ENCODE assay signal across 7 mouse cellular contexts in genomic region chr3:52267652-52268486, GRCm38 (mm10). TPM values are rescaled to one million over a fixed set of nuclear protein-coding genes. Genes with fewer than 3 reads are reported as not detected.
DNase-seq lines count a peak whose midpoint lies in the region; ATAC-seq and TF ChIP-seq lines count a peak whose summit lies in the region.

Gene Foxo1, plus strand, starts transcription at chr3:52268336.

- peaks cover 8% of the 10 kb centered on the region; the same call in 1 of the 2 replicates for H3K4me1 ChIP-seq in intestine, embryonic 16.5 days (ENCODE audit: control insufficient read depth, insufficient read depth, low read length)
- H3K4me1 ChIP-seq in limb, embryonic 10.5 days: peaks cover 42% of the 10 kb centered on the region
- H3K4me1 ChIP-seq in midbrain, embryonic 12.5 days: peaks cover 32% of the 10 kb centered on the region
- no peaks in the 10 kb centered on the region; the same call in 1 of the 2 replicates for H3K4me1 ChIP-seq in small intestine, adult 2 months (ENCODE audit: control insufficient read depth, insufficient read depth, insufficient read length, low read length)

- ATAC-seq in intestine, embryonic 16.5 days: peak; percentile 90
- ATAC-seq in midbrain, embryonic 12.5 days (ENCODE audit: low FRiP score, low read depth): peak; percentile 93

- TF ChIP-seq POLR2A in small intestine, adult 2 months (IDR thresholded peaks at IDR 0.05; ENCODE audit: low read depth, low read length): peak; percentile 98

- H3K4me3 ChIP-seq in intestine, embryonic 16.5 days (ENCODE audit: low read length): peak within 1 kb of the TSS; percentile 96
- peak within 1 kb of the TSS; percentile 91 for H3K4me3 ChIP-seq in limb, embryonic 10.5 days
- H3K4me3 ChIP-seq in midbrain, embryonic 12.5 days: peak within 1 kb of the TSS; percentile 74
- H3K4me3 ChIP-seq in small intestine, adult 2 months (ENCODE audit: low read depth, low read length): peak within 1 kb of the TSS; percentile 97

- peak within 1 kb of the TSS; percentile 89 for H3K9ac ChIP-seq in intestine, embryonic 16.5 days (ENCODE audit: low read depth, low read length)
- H3K9ac ChIP-seq in midbrain, embryonic 12.5 days (replicated peaks): peak within 1 kb of the TSS; percentile 70

- peak within 1 kb of the TSS; percentile 96 for H3K27ac ChIP-seq in intestine, embryonic 16.5 days (ENCODE audit: low read length)
- peak within 1 kb of the TSS; percentile 92 for H3K27ac ChIP-seq in limb, embryonic 10.5 days
- no peak within 1 kb of the TSS for H3K27ac ChIP-seq in midbrain, embryonic 12.5 days (replicated peaks)
- peak within 1 kb of the TSS; percentile 95 for H3K27ac ChIP-seq in small intestine, adult 2 months (ENCODE audit: insufficient read depth, low read depth, low read length)

- DNase-seq in adrenal gland, postnatal 10 days: peak; percentile 98
- peak; percentile 79 for DNase-seq in embryo, embryonic 11.5 days (ENCODE audit: low read depth, low spot score)
- DNase-seq in gastrocnemius, postnatal 4 days (ENCODE audit: low spot score in 2 of 2): peak; percentile 87 to 89
- peak; percentile 95 for DNase-seq in limb, embryonic 10.5 days (ENCODE audit: low spot score)

- peak within 1 kb of the TSS; percentile 94 for H3K4me2 ChIP-seq in intestine, embryonic 16.5 days (ENCODE audit: low read depth, low read length)
- H3K4me2 ChIP-seq in midbrain, embryonic 12.5 days (replicated peaks): peak within 1 kb of the TSS; percentile 94

- WGBS in intestine, embryonic 16.5 days: under 1% methylated on average over 83 of the region's 85 CpGs
- under 1% methylated on average over 85 of the region's 85 CpGs for WGBS in limb, embryonic 10.5 days
- under 1% methylated on average over 84 of the region's 85 CpGs for WGBS in midbrain, embryonic 12.5 days
- WGBS in small intestine, adult 2 months: under 1% methylated on average over 85 of the region's 85 CpGs

- H3K9me3 ChIP-seq in intestine, embryonic 16.5 days (ENCODE audit: control insufficient read depth, low read length): no peaks in the 10 kb centered on the region
- H3K9me3 ChIP-seq in limb, embryonic 10.5 days (replicated peaks): no peaks in the 10 kb centered on the region
- H3K9me3 ChIP-seq in midbrain, embryonic 12.5 days: no peaks in the 10 kb centered on the region

- no peaks in the 10 kb centered on the region for H3K27me3 ChIP-seq in intestine, embryonic 16.5 days (replicated peaks; ENCODE audit: control insufficient read depth, insufficient read depth, low read length)
- H3K27me3 ChIP-seq in limb, embryonic 10.5 days (ENCODE audit: low read depth, poor library complexity, severe bottlenecking): peaks cover 26% of the 10 kb centered on the region
- peaks cover 67% of the 10 kb centered on the region for H3K27me3 ChIP-seq in midbrain, embryonic 12.5 days
- no peaks in the 10 kb centered on the region for H3K27me3 ChIP-seq in small intestine, adult 2 months (ENCODE audit: control insufficient read depth, insufficient read depth, low read length)

- H3K36me3 ChIP-seq in intestine, embryonic 16.5 days (ENCODE audit: control insufficient read depth, insufficient read depth, low read length): no peaks in the 10 kb centered on the region
- H3K36me3 ChIP-seq in limb, embryonic 10.5 days: no peaks in the 10 kb centered on the region
- H3K36me3 ChIP-seq in midbrain, embryonic 12.5 days: no peaks in the 10 kb centered on the region
- no peaks in the 10 kb centered on the region for H3K36me3 ChIP-seq in small intestine, adult 2 months (ENCODE audit: control insufficient read depth, insufficient read depth, low read length)

- 0 out of 2 replicates have a peak, but pooled peaks have one; percentile 9 for TF ChIP-seq CTCF in small intestine, adult 2 months (IDR thresholded peaks at IDR 0.05; ENCODE audit: extremely low read depth, insufficient read length, insufficient replicate concordance, low read depth, low read length)

RNA-seq across cellular contexts. Expression of gene Foxo1, which starts in this region (rescaled TPM):
- total RNA-seq in adrenal gland, postnatal 10 days (2021): 10 to 100 TPM; 25.9 to 42.2 TPM
- 10 to 100 TPM; 11.9 to 13.2 TPM for total RNA-seq in gastrocnemius, postnatal 4 days (2021)
- 3.5 and 4.4 TPM in 2 replicates for polyA plus RNA-seq in intestine, embryonic 16.5 days (2015; fragmentation: Nextera tagmentation; extraction: Ambion mirVana)
- 3.5 and 4.6 TPM in 2 replicates for polyA plus RNA-seq in limb, embryonic 10.5 days (2016; fragmentation: Nextera tagmentation; extraction: Ambion mirVana)
- polyA plus RNA-seq in midbrain, embryonic 12.5 days (2016; fragmentation: Nextera tagmentation; extraction: Ambion mirVana): 3.6 TPM in 2 replicates
- polyA plus RNA-seq in small intestine, adult 2 months (2012; rRNA removed): 6.0 and 13.3 TPM in 2 replicates
